Mouse (Mus musculus) small intestine, adult 2 months (tissue): ENCODE measurements around the gene Pias1.

ENCODE experiments used
- CTCF ChIP-seq: fragments of 200-500 bp; IDR thresholded peaks from 2 replicates; pipeline ENCODE4 v1.5.1; 2012; ENCODE audit warnings: low read depth, mild to moderate bottlenecking, control low read depth, inconsistent platforms, low read length, moderate library complexity, mixed read lengths; ENCODE audit not compliant: insufficient replicate concordance, insufficient read length; ENCODE audit errors: extremely low read depth
- POLR2A ChIP-seq: fragments of 200-500 bp; IDR thresholded peaks from 2 replicates; pipeline ENCODE4 v1.6.1; 2012; ENCODE audit warnings: low read depth, mild to moderate bottlenecking, control low read depth, inconsistent platforms, low read length, moderate library complexity

- TF ChIP-seq CTCF: no peak
- no peak for TF ChIP-seq POLR2A
Observed at GRCm38 (mm10) chr9:62837611-62838010, 150.1 kb downstream of the Pias1 start.
